Mouse (Mus musculus) embryonic facial prominence, embryonic 14.5 days (tissue): ENCODE results near the gene Zik1. TPM values are rescaled to one million over a fixed set of nuclear protein-coding genes. Genes with fewer than 3 reads are reported as not detected.

Experiments
- ATAC-seq: fragments of 200-750 bp; cut with Nextera tagmentation; 2 replicates; pipeline ENCODE4 v1.8.0; 2017; ENCODE audit warnings: low read depth, moderate number of reproducible peaks, moderate TSS enrichment
- DNase-seq: peaks from one replicate; pipeline ENCODE4 v3.0.0-alpha.2; 2015; ENCODE audit warnings: low spot score
- H3K27ac ChIP-seq: fragments of 300-500 bp; sonication (generic); replicated peaks from 2 replicates; pipeline ENCODE4 v1.5.1; 2014; ENCODE audit warnings: low read depth, mild to moderate bottlenecking, low read length, moderate library complexity
- H3K27me3 ChIP-seq: fragments of 300-500 bp; sonication (generic); replicated peaks from 2 replicates; pipeline ENCODE4 v1.6.1; 2014; ENCODE audit warnings: low read length; ENCODE audit not compliant: control insufficient read depth, insufficient read depth
- H3K36me3 ChIP-seq: fragments of 300-500 bp; sonication (generic); 2 replicates; pipeline ENCODE4 v1.6.1; 2014; ENCODE audit warnings: low read length, mixed read lengths; ENCODE audit not compliant: control insufficient read depth, insufficient read depth
- H3K4me1 ChIP-seq: fragments of 300-500 bp; sonication (generic); 2 replicates; pipeline ENCODE4 v1.6.1; 2014; ENCODE audit warnings: antibody characterized with exemption, low read length; ENCODE audit not compliant: control insufficient read depth, insufficient read depth
- H3K4me2 ChIP-seq: fragments of 300-500 bp; sonication (generic); 2 replicates; pipeline ENCODE4 v1.6.1; 2014; ENCODE audit warnings: low read depth, mild to moderate bottlenecking, low read length, moderate library complexity, mixed read lengths
- H3K4me3 ChIP-seq: fragments of 300-500 bp; sonication (generic); 2 replicates; pipeline ENCODE4 v1.5.1; 2014; ENCODE audit warnings: low read depth, mild to moderate bottlenecking, low read length
- H3K9ac ChIP-seq: fragments of 300-500 bp; sonication (generic); 2 replicates; pipeline ENCODE4 v1.6.1; 2014; ENCODE audit warnings: low read depth, mild to moderate bottlenecking, low read length, moderate library complexity, mixed read lengths
- H3K9me3 ChIP-seq: fragments of 300-500 bp; sonication (generic); 2 replicates; pipeline ENCODE4 v1.6.1; 2016; ENCODE audit warnings: low read length; ENCODE audit not compliant: control insufficient read depth
- WGBS: fragments of 180-500 bp; shearing (Covaris S2); extraction: QIAGEN DNeasy Blood & Tissue Kit; methylation state at CpG from one replicate; pipeline ENCODE4 v1.1.7; 2014; 5-methylcytosine and 5-hydroxymethylcytosine counted together
- polyA plus RNA-seq: library from polyadenylated mRNA; unstranded; fragments of >200 nt; fragmentation: Nextera tagmentation; extraction: Ambion mirVana; gene quantifications from 2 replicates; pipeline ENCODE4 v1.2.1, GENCODE M21; 2014

Zik1 gene
- 11.3 and 16.1 TPM in 2 replicates for polyA plus RNA-seq

DNA sequence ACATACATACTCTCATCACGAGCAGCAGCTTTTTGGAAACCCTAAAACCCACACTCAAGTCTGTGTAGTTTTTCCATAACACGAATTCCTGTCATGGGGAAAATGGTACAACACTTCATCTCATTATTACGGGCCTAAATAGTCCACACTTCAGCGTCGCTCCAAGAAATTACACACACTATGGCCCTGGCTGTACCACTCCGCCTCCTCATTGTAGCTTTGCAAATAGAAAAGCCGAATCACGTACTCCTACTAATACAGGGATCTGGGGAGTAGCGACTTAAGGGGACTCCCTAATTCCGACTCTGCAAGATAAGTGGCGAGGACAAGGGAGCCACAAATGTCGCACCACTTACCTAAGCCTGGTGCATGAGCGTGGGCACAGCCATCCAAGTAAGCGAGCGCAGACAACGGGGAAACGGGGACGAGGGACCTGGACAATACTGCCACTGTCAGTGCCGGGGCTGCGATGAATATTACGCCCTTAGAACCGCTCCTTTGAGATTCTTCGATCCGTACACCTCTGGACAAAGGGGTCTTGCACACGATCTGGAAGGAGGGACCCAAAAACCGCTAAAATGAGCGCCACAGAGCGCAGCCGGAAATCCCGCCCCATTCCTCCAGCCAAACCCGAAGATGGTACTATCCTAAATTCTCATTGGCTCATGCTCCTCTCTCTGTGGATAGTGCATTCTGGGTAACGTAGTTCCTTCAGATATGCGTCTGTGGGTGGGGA lies at the start of gene Zik1:
TSS of gene Zik1 (minus strand) at position 609 of the 736 bp plus-strand sequence.
- Histone ChIP-seq H3K9ac (peak within 1 kb of the TSS; percentile 82), H3K9me3 (no peaks in the 10 kb centered on the region), H3K27me3 (no peaks in the 10 kb centered on the region), H3K4me2 (peak within 1 kb of the TSS; percentile 78), H3K27ac (0 out of 2 replicates have a peak within 1 kb of the TSS, but pooled peaks have one; percentile 64), H3K4me1 (peaks cover 10% of the 10 kb centered on the region; the same call in 1 of the 2 replicates), H3K4me3 (peak within 1 kb of the TSS; percentile 67), H3K36me3 (peaks cover 27% of the 10 kb centered on the region)
- DNase-seq (peak; percentile 96), ATAC-seq (peak; percentile 99)
- 1% methylated on average over 32 of the region's 33 CpGs for WGBS

DNA sequence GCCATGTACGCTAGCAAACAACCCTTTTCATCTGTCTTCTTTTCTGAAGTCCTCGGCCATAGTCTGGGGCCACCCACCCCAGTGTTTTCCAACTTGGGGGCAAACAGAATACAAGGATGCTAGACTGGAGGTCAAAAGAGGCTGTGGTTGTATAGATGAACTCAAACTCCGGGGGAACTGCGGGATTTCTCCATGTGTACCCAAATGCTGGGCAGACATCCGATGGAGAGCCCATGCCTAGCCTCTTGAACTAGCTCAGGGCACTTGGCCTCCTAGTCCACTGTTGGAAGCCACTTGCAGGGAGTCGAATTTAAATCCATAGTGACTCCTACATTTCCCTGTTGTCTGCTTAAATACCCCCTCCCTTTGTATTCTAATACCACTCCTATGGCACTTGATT lies 384 bp upstream of the Zik1 start:
- Histone ChIP-seq H3K27ac (no peak overlapping the region), H3K4me1 (peaks cover 10% of the 10 kb centered on the region; the same call in 1 of the 2 replicates), H3K4me2 (peak overlapping the region; percentile 78), H3K27me3 (no peaks in the 10 kb centered on the region), H3K36me3 (peaks cover 21% of the 10 kb centered on the region), H3K4me3 (peak overlapping the region; percentile 67), H3K9me3 (no peaks in the 10 kb centered on the region), H3K9ac (no peak overlapping the region)
- DNase-seq (no peak), ATAC-seq (no peak)
- 32% methylated on average over 6 of the region's 6 CpGs for WGBS

GRCm38 (mm10) chr7:10480588-10481233 lies 14.5 kb downstream of the Zik1 start:
- Histone ChIP-seq H3K36me3 (no peaks in the 10 kb centered on the region), H3K9ac (no peak overlapping the region), H3K4me3 (peak overlapping the region; percentile 17), H3K27me3 (no peaks in the 10 kb centered on the region), H3K27ac (no peak overlapping the region), H3K4me2 (peak overlapping the region; percentile 30), H3K4me1 (no peaks in the 10 kb centered on the region), H3K9me3 (no peaks in the 10 kb centered on the region)
- DNase-seq (peak; percentile 15), ATAC-seq (no peak)
- 62% methylated on average over 18 of the region's 18 CpGs for WGBS

DNA sequence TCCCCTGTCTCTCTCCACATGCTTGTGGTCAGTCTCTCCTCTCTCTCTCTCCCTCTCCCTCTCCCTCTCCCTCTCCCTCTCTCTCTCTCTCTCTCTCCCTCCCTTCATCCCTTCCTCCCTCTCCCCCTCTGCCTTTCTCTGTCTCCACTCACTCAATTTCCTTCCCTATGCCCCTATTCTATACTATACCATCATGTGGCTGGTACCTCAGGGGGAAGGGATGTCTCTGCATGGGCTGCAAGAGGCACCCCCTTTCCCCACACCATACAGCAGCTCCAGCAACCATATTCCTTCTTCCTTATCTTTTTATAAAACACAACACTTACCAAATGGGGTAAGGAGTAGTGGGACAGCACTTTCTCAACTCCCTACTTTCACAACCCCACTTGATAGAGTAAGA lies 15.4 kb downstream of the Zik1 start:
- Histone ChIP-seq H3K9ac (no peak overlapping the region), H3K27me3 (no peaks in the 10 kb centered on the region), H3K9me3 (no peaks in the 10 kb centered on the region), H3K36me3 (no peaks in the 10 kb centered on the region), H3K27ac (no peak overlapping the region), H3K4me2 (no peak overlapping the region), H3K4me3 (no peak overlapping the region), H3K4me1 (no peaks in the 10 kb centered on the region)
- ATAC-seq (no peak), DNase-seq (no peak)

- no peaks in the 10 kb centered on the region for H3K36me3 ChIP-seq
- DNase-seq (no peak), ATAC-seq (no peak)
- no peak overlapping the region for H3K4me2 ChIP-seq
- WGBS: 63% methylated on average over 3 of the region's 3 CpGs
- no peak overlapping the region for H3K27ac ChIP-seq
- no peaks in the 10 kb centered on the region for H3K4me1 ChIP-seq
- H3K9me3 ChIP-seq: 0 out of 2 replicates have a peak, but pooled peaks cover 6% of the 10 kb centered on the region
- no peak overlapping the region for H3K9ac ChIP-seq
- no peak overlapping the region for H3K4me3 ChIP-seq
- H3K27me3 ChIP-seq: no peaks in the 10 kb centered on the region
Observed at GRCm38 (mm10) chr7:10458166-10458565, 37.0 kb downstream of the Zik1 start.

DNA sequence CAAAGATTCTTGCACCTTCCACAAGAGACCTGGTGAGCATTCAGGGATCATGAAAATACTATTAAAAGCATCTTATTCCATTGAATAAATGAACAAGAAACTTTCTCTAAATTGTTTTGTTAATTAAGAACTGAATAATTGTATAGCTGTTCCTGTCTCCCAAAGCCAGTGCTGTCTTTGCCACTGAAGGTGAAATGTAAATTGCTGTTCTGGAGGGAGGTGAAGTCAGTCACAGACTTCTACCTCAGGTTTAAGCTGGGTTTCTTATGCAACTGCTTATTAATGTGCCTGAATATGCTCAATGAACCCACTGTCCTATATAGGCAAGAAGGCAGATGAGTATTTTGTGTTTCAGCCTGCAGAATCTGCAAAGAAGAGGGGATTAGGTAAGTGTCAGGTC lies 52.2 kb downstream of the Zik1 start, which contains the start of gene Vmn1r67:
TSS of gene Vmn1r67 (plus strand) at position 301 of the 400 bp plus-strand sequence.
- Histone ChIP-seq H3K4me2 (no peak within 1 kb of the TSS), H3K27me3 (no peaks in the 10 kb centered on the region), H3K36me3 (no peaks in the 10 kb centered on the region), H3K4me1 (no peaks in the 10 kb centered on the region), H3K9ac (no peak within 1 kb of the TSS), H3K4me3 (no peak within 1 kb of the TSS), H3K27ac (no peak within 1 kb of the TSS), H3K9me3 (no peaks in the 10 kb centered on the region)
- ATAC-seq (no peak), DNase-seq (no peak)

Other genes starting within 250 kb of the Zik1 start
- gene Vmn1r66, start 217.4 kb downstream of the Zik1 start, polyA plus RNA-seq: not detected in 2 replicates
- gene Vmn1r67, start 52.1 kb downstream of the Zik1 start, polyA plus RNA-seq: not detected in 2 replicates
- not detected in 2 replicates for gene Vmn1r68, start 63.1 kb upstream of the Zik1 start, polyA plus RNA-seq
- not detected in 2 replicates for gene Vmn1r69, start 118.3 kb upstream of the Zik1 start, polyA plus RNA-seq
- gene Vmn1r70, start 136.1 kb upstream of the Zik1 start, polyA plus RNA-seq: not detected in 2 replicates
- not detected in 2 replicates for gene Nlrp4b, start 192.4 kb upstream of the Zik1 start, polyA plus RNA-seq